Mouse (Mus musculus): ENCODE results near the gene Trrap. TPM values are rescaled to one million over a fixed set of nuclear protein-coding genes. Genes with fewer than 3 reads are reported as not detected.

Trrap gene
- polyA plus RNA-seq, 1 experiment, result 60.3 TPM

DNA sequence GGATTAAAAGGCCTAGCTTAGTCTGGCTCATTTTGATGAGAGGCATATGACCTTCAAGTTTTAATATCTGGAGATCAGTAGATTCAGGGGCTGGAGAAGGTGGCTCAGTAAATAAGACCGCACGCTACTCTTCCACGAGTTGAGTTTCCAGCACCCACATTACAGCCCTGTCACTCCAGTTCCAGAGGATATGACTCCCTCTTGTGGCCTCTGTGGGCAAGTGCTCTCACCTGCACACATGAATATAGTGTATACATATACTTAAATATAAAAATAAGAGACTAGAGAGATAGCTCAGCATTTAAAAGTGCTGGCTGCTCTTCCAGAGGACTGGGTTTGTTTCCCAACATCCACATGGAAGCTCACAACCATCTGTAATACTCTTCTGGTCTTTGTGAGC lies 84.3 kb downstream of the Trrap start:
- peaks cover 55% of the 10 kb centered on the region for H3K36me3 ChIP-seq (ENCODE audit: control insufficient read depth, insufficient read depth, low read length)
- H3K27me3 ChIP-seq (ENCODE audit: control insufficient read depth, insufficient read depth, low read length), result no peaks in the 10 kb centered on the region
- H3K4me3 ChIP-seq (ENCODE audit: low read depth, low read length), result no peak overlapping the region
- TF ChIP-seq POLR2A (IDR thresholded peaks at IDR 0.05; ENCODE audit: low read depth, low read length), result no peak
- TF ChIP-seq CTCF (IDR thresholded peaks at IDR 0.05; ENCODE audit: extremely low read depth, insufficient read length, insufficient replicate concordance, low read depth, low read length), result no peak
- 94% methylated on average over 3 of the region's 3 CpGs for WGBS
- H3K4me1 ChIP-seq (ENCODE audit: control insufficient read depth, insufficient read depth, insufficient read length, low read length), result no peaks in the 10 kb centered on the region
- H3K27ac ChIP-seq (ENCODE audit: insufficient read depth, low read depth, low read length), result no peak overlapping the region

- 82% methylated on average over 5 of the region's 5 CpGs for WGBS
- no peaks in the 10 kb centered on the region for H3K4me1 ChIP-seq (ENCODE audit: control insufficient read depth, insufficient read depth, insufficient read length, low read length)
- H3K27ac ChIP-seq (ENCODE audit: insufficient read depth, low read depth, low read length), result no peak overlapping the region
- peaks cover 54% of the 10 kb centered on the region for H3K36me3 ChIP-seq (ENCODE audit: control insufficient read depth, insufficient read depth, low read length)
- H3K27me3 ChIP-seq (ENCODE audit: control insufficient read depth, insufficient read depth, low read length), result no peaks in the 10 kb centered on the region
- H3K4me3 ChIP-seq (ENCODE audit: low read depth, low read length), result no peak overlapping the region
- TF ChIP-seq CTCF (IDR thresholded peaks at IDR 0.05; ENCODE audit: extremely low read depth, insufficient read length, insufficient replicate concordance, low read depth, low read length) (no peak), POLR2A (IDR thresholded peaks at IDR 0.05; ENCODE audit: low read depth, low read length) (no peak)
Measured at GRCm38 (mm10) chr5:144853931-144854330, 86.4 kb downstream of the Trrap start.

DNA sequence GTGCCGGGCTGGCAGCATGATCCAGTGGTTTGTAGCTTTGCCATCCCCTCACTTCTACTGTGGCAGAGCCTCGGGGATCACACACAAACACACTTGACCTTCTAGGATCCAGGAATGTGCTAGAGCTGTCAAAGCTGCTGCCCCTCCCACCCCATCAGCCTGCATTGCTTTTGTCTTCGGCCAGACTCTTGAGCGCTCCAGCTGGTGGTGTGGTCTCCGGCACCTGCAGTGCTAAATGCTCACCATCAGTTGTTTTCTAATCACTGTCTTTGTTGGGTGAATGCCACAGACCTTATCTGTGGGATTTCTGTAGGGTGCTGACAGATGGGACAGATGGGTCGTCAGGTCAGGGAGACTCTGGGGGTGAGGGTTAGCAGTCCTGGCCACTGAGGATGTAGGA lies 88.4 kb downstream of the Trrap start:
- 76% methylated on average over 6 of the region's 6 CpGs for whole genome bisulfite sequencing
- no peaks in the 10 kb centered on the region for H3K27me3 ChIP-seq (ENCODE audit: control insufficient read depth, insufficient read depth, low read length)
- no peaks in the 10 kb centered on the region for H3K4me1 ChIP-seq (ENCODE audit: control insufficient read depth, insufficient read depth, insufficient read length, low read length)
- peaks cover 54% of the 10 kb centered on the region for H3K36me3 ChIP-seq (ENCODE audit: control insufficient read depth, insufficient read depth, low read length)
- TF ChIP-seq CTCF (IDR thresholded peaks at IDR 0.05; ENCODE audit: extremely low read depth, insufficient read length, insufficient replicate concordance, low read depth, low read length) (no peak), POLR2A (IDR thresholded peaks at IDR 0.05; ENCODE audit: low read depth, low read length) (no peak)
- no peak overlapping the region for H3K27ac ChIP-seq (ENCODE audit: insufficient read depth, low read depth, low read length)
- no peak overlapping the region for H3K4me3 ChIP-seq (ENCODE audit: low read depth, low read length)

DNA sequence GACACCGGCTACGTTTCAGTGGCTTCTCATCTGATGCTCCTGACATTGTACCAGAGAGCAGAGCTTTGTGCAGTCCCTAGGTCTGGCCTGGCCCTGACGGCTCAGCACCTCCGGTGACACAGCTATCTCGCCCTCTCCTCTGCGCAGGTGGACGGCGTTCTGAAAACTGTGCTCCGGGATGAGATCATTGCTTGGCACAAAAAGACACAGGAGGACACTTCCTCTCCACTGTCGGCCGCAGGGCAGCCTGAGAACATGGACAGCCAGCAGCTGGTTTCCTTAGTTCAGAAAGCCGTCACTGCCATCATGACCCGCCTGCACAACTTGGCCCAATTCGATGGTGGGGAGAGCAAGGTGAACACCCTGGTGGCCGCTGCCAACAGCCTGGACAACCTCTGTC lies 91.0 kb downstream of the Trrap start:
- 96% methylated on average over 15 of the region's 15 CpGs for WGBS
- Histone ChIP-seq H3K4me3 (ENCODE audit: low read depth, low read length) (no peak overlapping the region), H3K27ac (ENCODE audit: insufficient read depth, low read depth, low read length) (no peak overlapping the region), H3K4me1 (ENCODE audit: control insufficient read depth, insufficient read depth, insufficient read length, low read length) (no peaks in the 10 kb centered on the region), H3K27me3 (ENCODE audit: control insufficient read depth, insufficient read depth, low read length) (no peaks in the 10 kb centered on the region), H3K36me3 (ENCODE audit: control insufficient read depth, insufficient read depth, low read length) (peaks cover 41% of the 10 kb centered on the region)
- TF ChIP-seq POLR2A (IDR thresholded peaks at IDR 0.05; ENCODE audit: low read depth, low read length), result no peak
- no peak for TF ChIP-seq CTCF (IDR thresholded peaks at IDR 0.05; ENCODE audit: extremely low read depth, insufficient read length, insufficient replicate concordance, low read depth, low read length)

- H3K4me3 ChIP-seq (ENCODE audit: low read depth, low read length), result no peak overlapping the region
- no peaks in the 10 kb centered on the region for H3K27me3 ChIP-seq (ENCODE audit: control insufficient read depth, insufficient read depth, low read length)
- H3K4me1 ChIP-seq (ENCODE audit: control insufficient read depth, insufficient read depth, insufficient read length, low read length), result no peaks in the 10 kb centered on the region
- H3K36me3 ChIP-seq (ENCODE audit: control insufficient read depth, insufficient read depth, low read length), result peaks cover 38% of the 10 kb centered on the region
- 92% methylated on average over 9 of the region's 9 CpGs for WGBS
- no peak for TF ChIP-seq CTCF (IDR thresholded peaks at IDR 0.05; ENCODE audit: extremely low read depth, insufficient read length, insufficient replicate concordance, low read depth, low read length)
- TF ChIP-seq POLR2A (IDR thresholded peaks at IDR 0.05; ENCODE audit: low read depth, low read length), result no peak
- H3K27ac ChIP-seq (ENCODE audit: insufficient read depth, low read depth, low read length), result no peak overlapping the region
Measured at GRCm38 (mm10) chr5:144859284-144859683, 91.8 kb downstream of the Trrap start.

DNA sequence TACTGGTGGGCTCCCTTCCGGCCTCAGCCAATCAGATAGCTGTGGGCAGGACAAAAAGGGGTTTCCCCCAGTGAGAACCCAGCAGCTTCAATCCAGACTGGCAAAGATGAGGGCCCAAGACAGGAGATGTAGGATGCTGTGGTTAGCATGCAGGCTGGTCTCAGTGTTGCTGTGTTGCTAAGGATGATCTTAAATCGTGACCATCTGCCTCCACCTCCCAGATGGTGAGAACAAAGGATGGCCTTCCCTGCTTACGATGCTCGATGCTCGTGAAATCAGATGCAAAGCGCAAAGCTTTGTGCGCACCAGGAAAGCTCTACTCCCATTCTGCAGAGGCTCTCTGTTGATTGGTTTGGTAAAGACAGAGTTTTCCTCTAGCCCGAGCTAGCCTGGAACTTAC lies 93.4 kb downstream of the Trrap start:
- Histone ChIP-seq H3K27me3 (ENCODE audit: control insufficient read depth, insufficient read depth, low read length) (no peaks in the 10 kb centered on the region), H3K4me3 (ENCODE audit: low read depth, low read length) (no peak overlapping the region), H3K36me3 (ENCODE audit: control insufficient read depth, insufficient read depth, low read length) (peaks cover 33% of the 10 kb centered on the region), H3K4me1 (ENCODE audit: control insufficient read depth, insufficient read depth, insufficient read length, low read length) (no peaks in the 10 kb centered on the region), H3K27ac (ENCODE audit: insufficient read depth, low read depth, low read length) (no peak overlapping the region)
- no peak for TF ChIP-seq CTCF (IDR thresholded peaks at IDR 0.05; ENCODE audit: extremely low read depth, insufficient read length, insufficient replicate concordance, low read depth, low read length)
- no peak for TF ChIP-seq POLR2A (IDR thresholded peaks at IDR 0.05; ENCODE audit: low read depth, low read length)
- 98% methylated on average over 8 of the region's 8 CpGs for WGBS

DNA sequence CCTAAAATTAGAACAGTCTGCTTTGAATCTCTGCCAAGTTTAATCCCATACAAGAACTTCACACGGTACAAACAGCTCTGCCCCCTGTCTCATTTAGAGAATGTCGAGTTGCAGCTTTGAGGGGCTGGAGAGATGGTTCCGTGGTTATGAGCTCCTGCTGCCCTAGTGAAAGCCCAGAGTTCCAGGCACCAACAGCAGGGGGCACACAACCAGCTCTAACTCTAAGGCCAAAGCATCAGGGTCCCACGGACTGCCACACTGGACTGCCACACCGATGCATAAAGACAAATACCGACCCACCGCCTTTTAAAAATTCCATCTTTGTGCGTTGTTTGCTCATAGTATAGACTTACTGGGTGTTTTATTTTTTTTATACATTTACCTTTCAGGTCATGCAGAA lies 99.4 kb downstream of the Trrap start:
- Histone ChIP-seq H3K4me1 (ENCODE audit: control insufficient read depth, insufficient read depth, insufficient read length, low read length) (no peaks in the 10 kb centered on the region), H3K36me3 (ENCODE audit: control insufficient read depth, insufficient read depth, low read length) (no peaks in the 10 kb centered on the region), H3K27me3 (ENCODE audit: control insufficient read depth, insufficient read depth, low read length) (no peaks in the 10 kb centered on the region), H3K4me3 (ENCODE audit: low read depth, low read length) (no peak overlapping the region), H3K27ac (ENCODE audit: insufficient read depth, low read depth, low read length) (no peak overlapping the region)
- no peak for TF ChIP-seq POLR2A (IDR thresholded peaks at IDR 0.05; ENCODE audit: low read depth, low read length)
- TF ChIP-seq CTCF (IDR thresholded peaks at IDR 0.05; ENCODE audit: extremely low read depth, insufficient read length, insufficient replicate concordance, low read depth, low read length), result peak; percentile 40; the same call in 1 of the 2 replicates
- WGBS, result 77% methylated on average over 8 of the region's 8 CpGs

- no peaks in the 10 kb centered on the region for H3K36me3 ChIP-seq (ENCODE audit: control insufficient read depth, insufficient read depth, low read length)
- WGBS, result 77% methylated on average over 7 of the region's 7 CpGs
Measured at GRCm38 (mm10) chr5:144869466-144869865, 101.9 kb downstream of the Trrap start.

More at GRCm38 (mm10) chr5:144869466-144869865, 101.9 kb downstream of the Trrap start:
- Histone ChIP-seq H3K27ac (ENCODE audit: insufficient read depth, low read depth, low read length) (no peak overlapping the region), H3K4me3 (ENCODE audit: low read depth, low read length) (no peak overlapping the region), H3K4me1 (ENCODE audit: control insufficient read depth, insufficient read depth, insufficient read length, low read length) (no peaks in the 10 kb centered on the region), H3K27me3 (ENCODE audit: control insufficient read depth, insufficient read depth, low read length) (no peaks in the 10 kb centered on the region)
- TF ChIP-seq POLR2A (IDR thresholded peaks at IDR 0.05; ENCODE audit: low read depth, low read length) (no peak), CTCF (IDR thresholded peaks at IDR 0.05; ENCODE audit: extremely low read depth, insufficient read length, insufficient replicate concordance, low read depth, low read length) (no peak)

All from small intestine, adult 2 months (tissue).